Mouse (Mus musculus) liver, adult (tissue): ENCODE data around the gene Dnajc12.
A peak's percentile ranks its signal among the peaks of the same experiment; 100 is the strongest.

ENCODE experiments used
- GATA4 ChIP-seq: IDR thresholded peaks from 2 replicates; pipeline ENCODE4 v1.6.1; 2014; ENCODE audit warnings: mild to moderate bottlenecking, low read length; ENCODE audit not compliant: insufficient replicate concordance

The Dnajc12 gene

DNA sequence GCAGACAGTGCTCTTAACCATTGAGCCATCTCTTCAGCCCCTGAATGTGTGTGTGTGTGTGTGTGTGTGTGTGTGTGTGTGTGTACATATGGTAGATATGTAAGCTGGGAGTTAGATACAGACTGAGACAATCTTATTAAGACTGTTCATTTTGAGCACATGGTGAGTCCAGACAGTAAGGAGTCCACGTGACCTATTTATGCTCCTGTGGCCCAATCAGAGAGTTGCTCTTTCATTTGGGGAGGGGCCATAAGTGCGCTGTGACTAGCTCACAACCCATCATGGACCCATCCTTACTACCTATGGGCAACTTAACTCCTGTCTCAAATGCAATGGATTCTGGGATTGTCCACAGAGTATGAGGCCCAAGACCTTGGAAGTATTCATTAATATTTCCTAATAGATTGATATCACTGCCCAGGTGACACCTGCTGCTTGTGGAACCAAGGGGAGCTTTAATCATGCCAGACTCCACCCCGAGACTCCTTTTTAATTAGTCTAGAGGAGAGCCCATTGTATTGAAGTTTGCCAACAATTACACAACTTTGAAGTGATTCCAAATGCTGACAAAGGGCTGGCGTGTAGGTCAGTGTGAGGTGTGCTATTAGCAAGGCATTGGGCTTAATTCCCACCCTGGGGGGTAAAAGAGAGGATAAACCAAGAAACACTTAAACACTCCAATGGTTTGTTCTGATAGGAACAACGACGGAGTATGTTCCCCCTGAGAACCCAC lies 3.1 kb upstream of the Dnajc12 start:
- TF ChIP-seq GATA4 = no peak

DNA sequence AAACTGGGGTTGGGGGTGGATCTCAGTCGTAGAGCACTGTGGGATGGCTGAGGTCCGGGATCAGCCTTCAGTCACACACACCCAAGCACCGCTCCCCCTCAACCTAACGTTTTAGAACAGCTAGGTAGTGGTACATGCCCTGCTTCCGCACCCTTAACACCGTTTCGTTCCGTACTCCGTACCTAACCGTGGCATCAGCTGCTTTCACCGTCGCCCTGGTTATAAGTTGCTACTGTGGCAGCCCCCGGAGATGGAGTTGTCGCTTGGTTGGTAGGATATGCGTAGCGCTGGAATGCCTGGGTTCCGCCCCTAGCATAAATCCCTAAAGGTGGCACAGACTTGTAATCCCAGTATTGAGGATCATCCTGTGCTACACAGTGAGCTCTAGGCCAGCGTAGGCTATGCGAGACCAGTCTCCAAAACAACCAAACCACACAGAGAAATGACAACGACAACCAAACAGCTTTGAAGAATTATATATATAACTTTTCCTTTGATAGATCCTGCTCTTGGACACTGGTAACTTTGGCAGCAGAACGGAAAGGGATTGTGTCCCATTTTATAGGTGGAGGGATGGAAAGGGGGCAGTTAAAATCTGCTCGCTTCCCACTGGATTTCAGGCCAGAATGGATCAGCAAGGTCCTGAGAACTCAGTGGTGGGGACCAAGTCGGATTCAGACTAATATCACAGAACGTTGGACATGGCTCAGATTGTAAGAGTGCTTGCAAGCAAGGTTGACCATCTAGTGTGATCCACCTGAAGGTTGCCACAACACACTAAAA lies 554 bp upstream of the Dnajc12 start, which contains the start of gene Sirt1:
Sirt1 (minus strand) TSS at position 207 of the 783 bp plus-strand sequence.
- TF ChIP-seq GATA4 = no peak

DNA sequence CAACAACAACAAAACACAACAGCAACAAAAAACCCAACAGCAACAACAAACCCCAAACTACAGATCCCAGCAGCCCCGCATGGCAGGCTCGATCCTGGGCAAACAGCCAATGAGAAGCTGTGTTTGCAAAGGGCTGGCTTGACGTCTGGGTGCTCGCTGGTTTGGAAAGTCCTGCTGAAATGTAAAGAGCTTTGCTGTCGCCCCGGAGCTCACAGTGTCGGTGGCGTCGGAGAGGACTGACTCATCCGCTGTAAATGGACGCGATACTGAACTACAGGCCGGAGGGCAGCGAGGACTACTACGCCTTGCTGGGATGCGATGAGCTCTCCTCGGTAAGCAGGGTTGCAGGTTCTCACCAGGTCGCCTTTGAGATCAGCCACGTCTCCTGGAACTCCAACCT lies 4.2 kb downstream of the Dnajc12 start:
- TF ChIP-seq GATA4 = no peak

DNA sequence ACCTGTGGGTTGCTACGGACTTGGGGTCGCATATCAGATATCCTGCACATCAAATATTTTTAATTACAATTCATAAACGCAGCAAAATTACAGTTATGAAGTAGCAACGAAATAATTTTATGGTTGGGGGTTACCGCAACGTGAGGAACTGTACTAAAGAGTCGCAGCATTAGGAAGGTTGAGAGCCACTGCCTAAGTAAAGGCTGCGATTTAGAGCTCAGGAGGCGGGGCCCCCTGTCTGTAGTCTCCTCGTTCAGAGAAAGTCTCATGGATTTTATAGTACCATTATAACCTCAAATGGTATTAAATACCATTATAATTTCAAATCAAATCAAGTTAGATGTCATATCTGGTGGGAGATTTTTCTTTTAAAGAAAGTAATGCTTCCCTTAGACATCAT lies 4.7 kb downstream of the Dnajc12 start:
- no peak for TF ChIP-seq GATA4

DNA sequence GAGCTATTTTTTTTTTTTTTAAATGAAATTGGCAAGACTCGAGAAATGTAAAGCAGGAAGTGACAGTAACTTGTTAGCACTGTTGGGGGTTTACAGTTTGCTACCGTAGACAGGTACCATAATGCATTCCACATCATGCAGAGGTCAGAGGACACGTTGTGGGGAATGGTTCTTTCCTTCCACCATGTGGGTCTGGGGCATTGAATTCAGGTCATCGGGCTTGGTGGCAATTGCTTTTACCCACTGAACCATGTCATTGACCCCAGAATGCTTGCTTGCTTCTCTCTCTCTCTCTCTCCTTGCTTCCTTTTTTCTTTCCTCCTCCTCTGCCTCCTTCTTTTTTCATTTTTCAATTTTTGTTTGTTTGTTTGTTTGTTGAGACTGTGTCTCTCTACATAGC lies 6.7 kb downstream of the Dnajc12 start:
- no peak for TF ChIP-seq GATA4

DNA sequence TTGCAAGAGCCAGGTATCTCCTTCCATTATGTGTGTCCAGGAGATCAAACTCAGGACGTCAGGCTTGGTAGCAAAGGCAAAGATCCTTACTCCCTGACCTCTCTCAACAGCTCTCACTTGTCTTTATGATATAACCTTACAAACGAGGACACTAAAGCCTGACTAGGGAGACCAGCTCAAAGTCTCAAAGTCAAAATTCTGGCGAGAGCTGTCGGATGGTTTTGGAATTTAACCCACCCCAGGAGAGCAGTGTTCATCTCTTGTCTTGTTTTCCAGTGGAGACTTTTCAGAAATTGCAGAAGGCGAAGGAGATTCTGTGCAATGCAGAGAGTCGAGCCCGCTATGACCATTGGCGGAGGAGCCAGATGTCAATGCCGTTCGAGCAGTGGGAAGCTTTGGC lies 14.7 kb downstream of the Dnajc12 start:
- no peak for TF ChIP-seq GATA4

DNA sequence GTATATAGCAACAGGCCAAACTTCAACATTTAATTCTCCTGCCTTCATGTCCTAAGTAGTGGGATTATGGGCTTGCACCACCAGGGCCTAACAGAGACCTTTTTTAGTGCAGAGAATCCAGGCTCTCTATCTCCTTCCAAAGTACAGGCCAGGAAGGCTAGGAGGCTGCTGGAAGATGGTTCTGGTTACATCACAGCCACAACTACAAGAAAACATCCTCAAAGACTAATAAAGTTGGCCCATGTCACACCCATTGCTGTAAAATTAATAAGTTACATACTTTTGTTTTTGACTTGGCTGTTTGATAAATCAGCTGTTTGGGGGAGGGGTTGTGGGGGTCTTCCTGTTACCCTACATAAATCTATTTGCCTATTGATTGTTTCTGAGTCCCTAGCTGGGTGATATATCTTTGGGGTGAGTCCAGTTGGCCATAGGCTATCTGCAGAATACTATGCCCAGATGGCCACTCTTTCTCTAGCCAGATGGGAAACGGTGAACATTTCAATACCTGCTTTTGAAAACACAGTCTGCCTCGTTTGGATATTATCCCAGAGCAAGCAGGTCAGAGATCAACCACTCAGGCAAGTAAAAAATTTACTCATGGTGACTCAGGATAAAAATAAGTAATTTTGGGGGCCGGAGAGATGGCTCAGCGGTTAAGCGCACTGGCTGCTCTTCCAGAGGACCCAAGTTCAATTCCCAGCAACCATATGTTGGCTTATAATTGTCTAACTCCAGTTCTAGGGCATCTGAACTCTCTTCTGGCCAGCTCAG lies 20.7 kb downstream of the Dnajc12 start:
- TF ChIP-seq GATA4 = no peak

DNA sequence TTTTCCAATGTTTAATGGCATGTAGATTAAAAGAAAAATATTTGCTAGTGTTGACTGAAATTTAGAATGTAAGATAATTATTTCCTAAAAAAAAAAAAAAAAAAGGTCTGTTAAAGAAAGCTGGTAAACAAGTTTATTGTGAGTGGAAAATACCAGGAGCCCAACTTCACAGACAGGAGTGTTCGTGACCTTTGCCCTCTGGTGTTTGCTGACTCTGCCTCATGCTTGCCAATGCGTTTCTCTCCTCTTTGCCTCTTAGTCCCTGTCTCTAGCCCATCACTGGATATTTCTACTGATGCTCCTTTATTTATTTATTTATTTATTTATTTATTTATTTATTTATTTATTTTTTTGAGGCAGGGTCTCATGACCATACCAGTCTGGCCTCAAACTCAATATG lies 21.4 kb downstream of the Dnajc12 start:
- no peak for TF ChIP-seq GATA4

DNA sequence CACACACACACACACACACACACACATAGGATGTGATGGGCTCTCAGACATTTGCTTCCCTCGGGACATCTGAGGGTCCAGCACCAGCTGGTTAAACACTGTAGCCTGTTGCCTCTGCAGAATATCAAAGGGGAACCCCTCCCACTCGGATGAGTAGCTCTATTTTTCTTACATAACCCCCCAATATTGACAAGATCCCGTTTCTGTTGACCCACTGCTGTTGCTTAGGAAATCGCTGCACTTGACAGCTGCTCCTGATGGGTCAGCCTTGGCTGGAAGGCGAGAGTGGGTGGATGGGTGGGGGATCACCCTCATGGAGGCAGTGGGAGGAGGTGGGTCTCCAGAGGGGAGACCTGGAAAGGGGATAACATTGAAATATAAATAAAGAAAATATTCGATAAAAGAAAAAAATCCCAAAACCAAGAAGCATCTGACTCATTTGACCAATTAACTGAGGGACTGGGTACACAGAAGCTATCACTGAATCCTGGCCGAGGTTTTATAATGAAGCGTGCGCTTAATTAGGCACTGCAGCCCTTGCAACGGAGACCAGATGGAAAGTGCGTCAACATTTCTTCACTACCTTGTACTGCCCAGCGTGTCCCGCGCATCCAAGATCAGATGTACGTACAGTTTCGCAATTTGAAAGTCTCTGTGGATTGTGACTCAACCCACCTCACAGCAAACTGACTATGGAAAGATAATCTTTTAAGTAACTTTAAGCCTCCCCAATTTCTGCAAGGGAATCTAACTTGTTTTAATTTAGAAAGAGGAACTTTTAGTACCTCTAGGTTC lies 28.1 kb downstream of the Dnajc12 start:
- no peak for TF ChIP-seq GATA4

DNA sequence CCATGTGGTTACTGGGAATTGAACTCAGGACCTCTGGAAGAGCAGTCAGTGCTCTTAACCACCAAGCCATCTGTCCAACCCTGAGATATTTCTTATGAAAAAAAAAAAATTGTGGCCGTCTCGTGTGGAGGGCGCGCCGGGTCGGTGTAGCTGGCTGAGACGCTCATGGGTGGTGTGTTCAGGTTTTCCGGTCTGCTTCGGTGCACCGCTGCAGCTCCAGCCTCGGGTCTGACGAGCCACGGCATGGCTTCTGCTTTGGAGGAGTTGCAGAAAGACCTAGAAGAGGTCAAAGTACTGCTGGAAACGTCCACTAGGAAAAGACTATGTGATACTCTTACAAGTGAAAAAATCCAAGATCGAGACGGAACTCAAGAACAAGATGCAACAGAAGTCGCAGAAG lies 30.5 kb downstream of the Dnajc12 start:
- no peak for TF ChIP-seq GATA4

DNA sequence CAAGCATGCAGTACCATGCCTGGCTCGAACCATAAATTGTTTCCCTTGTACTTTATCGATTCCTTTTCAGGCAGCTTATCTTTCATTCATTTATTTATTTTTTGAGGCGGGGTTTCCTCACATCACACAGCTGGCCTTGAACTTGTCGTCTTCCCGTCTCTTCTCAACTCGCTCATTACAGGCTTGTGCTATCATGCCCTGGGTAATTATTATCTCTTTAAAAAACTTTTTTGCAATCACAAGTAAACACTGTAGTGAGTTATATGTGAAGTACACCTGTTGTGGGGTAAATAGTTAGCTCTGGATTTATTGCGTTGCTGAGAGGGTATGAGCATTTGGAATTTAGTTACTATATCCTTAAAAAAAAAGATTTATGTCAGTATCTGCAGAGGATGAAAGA lies 33.0 kb downstream of the Dnajc12 start:
- TF ChIP-seq GATA4 = peak; percentile 68

DNA sequence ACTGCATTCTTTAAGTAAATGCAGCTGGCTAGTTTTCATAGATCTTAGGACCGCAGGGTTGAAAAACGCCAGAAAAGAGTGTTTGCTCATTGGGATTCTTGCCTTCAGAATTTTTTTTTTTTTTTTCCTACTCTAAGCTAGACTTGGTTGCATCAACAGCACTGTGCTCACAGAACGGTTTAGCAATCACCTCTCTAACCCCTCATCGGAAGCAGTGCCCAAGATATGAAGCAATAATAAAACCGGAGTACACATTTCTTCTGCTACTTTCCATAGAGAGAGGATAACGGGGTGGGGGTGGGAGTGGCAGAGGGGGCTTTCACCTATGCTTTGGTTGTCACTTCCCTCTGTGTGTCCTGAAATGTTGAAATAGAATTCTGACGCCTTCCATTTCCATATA lies 33.6 kb downstream of the Dnajc12 start:
- no peak for TF ChIP-seq GATA4

DNA sequence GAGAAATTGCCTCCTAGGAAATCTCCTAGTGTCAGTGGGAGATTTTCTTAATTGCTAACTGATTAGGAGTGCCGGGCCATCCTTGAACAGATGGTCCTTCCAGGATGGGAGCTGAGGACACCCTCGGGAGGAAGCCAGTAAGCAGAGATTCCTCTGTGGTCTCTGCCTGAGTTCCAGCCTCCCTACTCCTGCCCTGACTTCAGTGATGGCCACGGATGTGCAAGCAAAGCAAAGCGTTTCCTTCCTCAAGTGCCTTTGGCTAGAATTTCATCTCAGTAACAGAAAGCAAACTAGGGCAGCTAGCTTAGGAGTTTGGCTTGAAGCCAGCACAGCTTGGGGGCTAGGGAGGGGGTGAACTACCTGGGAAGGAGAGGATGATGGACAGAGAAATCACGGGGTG lies 34.8 kb downstream of the Dnajc12 start:
- no peak for TF ChIP-seq GATA4

DNA sequence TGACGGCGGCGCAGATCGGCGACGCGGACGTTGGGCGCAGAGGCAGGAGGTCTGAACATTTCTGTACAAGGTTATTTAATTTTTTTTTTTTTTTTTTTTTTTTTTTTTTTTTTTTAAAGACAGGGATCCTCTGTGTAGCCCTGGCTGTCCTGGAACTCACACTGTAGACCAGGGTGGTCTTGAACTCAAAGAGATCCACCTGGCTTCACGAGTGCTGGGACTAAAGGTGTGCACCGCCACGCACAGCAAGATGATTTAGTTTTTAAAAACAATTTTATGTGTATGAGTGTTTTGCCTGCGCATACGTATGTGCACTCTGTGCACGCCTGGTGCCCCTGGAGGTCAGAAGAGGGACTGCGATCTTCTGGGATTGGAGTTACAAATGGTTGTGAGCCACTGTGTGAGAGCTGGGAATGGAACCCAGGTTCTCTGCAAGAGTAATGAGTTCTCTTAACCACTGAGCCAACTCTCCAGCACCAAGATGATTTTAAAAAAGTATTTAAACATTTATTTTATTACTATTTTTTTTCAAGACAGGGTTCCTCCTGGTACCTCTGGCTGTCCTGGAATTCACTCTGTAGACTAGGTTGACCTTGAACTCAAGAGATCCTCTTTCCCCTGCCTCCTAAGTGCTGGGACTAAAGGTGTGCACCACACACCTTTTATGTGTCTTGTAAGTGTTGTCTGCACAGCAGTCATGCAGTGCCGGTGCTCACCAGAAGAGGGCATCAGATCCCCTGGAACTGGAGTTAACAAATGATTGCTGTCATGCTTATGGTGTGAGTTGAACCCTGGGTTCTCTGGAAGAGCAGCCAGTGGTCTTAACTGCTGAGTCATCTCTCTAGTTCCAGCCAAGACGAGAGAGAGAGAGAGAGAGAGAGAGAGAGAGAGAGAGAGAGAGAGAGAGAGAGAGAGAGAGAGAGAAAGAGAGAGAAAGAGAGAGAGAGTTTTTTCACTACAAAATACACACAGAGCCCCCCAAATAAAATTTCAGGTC lies 39.8 kb downstream of the Dnajc12 start, which contains the start of gene Gm7075:
Gm7075 (minus strand) TSS at position 51 of the 997 bp plus-strand sequence.
- no peak for TF ChIP-seq GATA4
